Mouse (Mus musculus): Measurements from ENCODE around the gene Pfdn2.

GRCm38 (mm10) chr1:171345225-171346094 is at the start of gene Pfdn2, which contains the start of gene Nit1:
- TF ChIP-seq CTCF (conservative IDR thresholded peaks at IDR 0.05; ENCODE audit: low read length) (no peak), NANOG (IDR thresholded peaks at IDR 0.05; ENCODE audit: borderline replicate concordance, low read length) (no peak)
